Mouse (Mus musculus) naive thymus-derived CD4-positive, alpha-beta T cell, adult 2 months (primary cell): ENCODE results near the gene Gm28035.

Experiments
- DNase-seq: peaks from one replicate; pipeline ENCODE4 v3.0.0-alpha.2; 2011; ENCODE audit warnings: low read depth

Gm28035 gene

GRCm38 (mm10) chr2:30238906-30239465 is 1.4 kb upstream of the Gm28035 start:
- DNase-seq = no peak

DNA sequence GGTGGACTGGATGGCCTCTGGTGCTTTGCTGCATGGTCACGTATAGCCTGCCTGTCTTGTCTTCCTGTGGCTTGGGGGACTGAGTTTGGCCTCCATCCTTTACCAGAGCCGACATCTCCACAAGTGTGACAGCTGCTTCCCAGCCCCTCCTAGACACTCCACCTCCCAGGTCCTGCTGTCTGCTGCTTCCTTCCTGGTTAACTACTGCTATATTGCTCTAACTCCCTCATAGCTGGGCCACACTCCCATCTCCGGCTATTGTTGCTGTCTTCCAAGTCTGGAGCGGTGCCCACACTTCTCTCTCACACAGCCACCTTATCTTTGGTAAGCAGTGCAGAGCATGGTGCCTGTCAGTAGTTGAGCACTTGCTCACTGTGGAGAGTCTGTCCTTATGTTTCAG is 590 bp upstream of the Gm28035 start:
- DNase-seq = peak; percentile 9

DNA sequence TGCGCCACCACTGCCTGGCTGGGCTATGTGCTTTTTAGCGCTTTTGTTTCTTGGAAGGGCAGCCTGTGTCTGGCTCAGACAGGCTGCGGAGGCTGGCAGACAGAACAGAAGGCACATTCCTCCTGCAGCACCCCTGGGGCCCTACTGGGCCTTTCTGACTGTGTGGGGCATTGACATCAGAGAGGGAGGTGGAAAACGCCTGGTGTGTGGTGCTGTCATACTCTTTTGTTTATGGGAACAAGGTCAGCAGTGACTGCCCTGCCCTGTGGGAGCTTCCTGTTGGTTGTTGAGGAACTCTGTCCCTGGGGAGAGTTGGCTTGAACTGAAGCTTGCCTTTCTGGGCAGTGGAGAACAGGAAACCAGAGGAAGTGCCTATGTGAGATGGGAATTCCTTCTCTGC is 2.1 kb downstream of the Gm28035 start:
- DNase-seq = no peak

DNA sequence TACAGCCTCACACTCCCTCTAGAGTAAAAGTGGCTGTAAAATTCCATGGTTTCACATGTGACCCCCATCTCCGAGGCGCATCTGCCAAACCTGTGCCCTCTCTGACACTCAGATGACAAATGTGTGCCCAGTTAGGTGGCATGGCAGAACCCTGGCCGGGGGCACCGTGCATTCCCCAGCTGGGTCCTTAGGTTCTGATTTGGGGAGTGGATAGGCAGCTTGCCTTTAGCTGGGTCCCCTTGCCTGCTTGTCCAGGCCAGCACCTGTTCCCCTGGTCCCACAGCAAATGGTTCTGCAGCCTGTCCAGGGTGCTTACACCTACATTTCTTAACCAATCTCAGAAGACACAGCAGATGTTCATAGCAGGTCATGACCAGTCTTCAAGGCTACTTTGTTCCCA is 3.0 kb downstream of the Gm28035 start:
- no peak for DNase-seq

GRCm38 (mm10) chr2:30244595-30245178 is 4.3 kb downstream of the Gm28035 start:
- no peak for DNase-seq

- no peak for DNase-seq
These were observed 6.7 kb downstream of the Gm28035 start for GRCm38 (mm10) chr2:30247036-30247435.

GRCm38 (mm10) chr2:30247681-30248080 is 7.3 kb downstream of the Gm28035 start:
- no peak for DNase-seq

DNA sequence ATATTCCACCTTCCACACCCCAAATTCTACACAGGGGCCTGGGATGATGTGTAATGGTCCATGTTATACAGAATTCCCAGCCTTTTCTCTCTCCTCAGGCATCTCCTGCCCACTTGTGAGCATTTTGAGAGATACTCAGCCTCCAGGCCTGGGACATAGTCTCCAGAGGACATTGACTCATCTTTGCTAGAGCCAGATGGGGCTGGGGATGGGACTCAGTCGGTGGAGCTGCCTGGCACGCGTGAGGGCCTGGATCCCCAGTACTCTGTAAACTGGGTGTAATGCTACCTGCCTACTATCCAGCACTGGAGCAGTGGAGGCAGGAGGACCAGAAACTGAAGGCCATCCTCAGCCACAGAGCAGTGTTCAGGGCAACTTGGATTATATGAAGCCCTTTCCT is 8.8 kb downstream of the Gm28035 start:
- DNase-seq = no peak

- no peak for DNase-seq
These were observed 10.1 kb downstream of the Gm28035 start for GRCm38 (mm10) chr2:30250166-30251128.

DNA sequence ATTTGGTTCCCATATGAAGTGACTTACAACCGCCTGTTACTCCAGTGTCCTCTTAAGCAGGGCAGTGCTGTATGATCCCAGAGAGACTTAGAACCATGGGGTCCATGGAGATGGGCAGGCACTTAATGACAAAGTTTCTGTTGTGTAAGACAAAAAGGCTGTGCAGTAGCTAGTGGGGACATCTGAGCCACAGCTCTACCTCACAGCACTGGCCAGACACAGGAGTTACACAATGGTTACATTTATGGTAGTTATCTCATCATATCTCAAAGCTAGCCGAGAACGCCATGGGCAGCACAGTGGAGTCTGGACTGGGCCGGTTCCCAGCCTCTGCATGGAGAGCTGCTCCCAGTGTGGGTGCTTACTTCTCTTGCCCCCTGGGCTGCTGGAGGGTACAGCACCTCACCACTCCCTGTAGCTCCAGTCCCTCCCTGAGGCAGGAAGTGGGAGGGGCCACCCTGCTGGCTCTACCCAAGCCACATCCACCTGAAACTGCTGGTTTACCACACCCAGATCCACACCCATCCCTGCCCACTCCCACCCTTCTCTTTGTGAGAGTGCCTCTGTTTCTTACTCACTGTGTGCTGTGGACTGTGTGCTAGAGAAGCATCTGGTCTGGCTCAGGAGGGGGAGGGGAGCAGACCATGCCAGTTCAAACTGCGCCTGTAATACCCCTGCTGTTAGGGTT is 11.2 kb downstream of the Gm28035 start:
- peak; percentile 88 for DNase-seq

DNA sequence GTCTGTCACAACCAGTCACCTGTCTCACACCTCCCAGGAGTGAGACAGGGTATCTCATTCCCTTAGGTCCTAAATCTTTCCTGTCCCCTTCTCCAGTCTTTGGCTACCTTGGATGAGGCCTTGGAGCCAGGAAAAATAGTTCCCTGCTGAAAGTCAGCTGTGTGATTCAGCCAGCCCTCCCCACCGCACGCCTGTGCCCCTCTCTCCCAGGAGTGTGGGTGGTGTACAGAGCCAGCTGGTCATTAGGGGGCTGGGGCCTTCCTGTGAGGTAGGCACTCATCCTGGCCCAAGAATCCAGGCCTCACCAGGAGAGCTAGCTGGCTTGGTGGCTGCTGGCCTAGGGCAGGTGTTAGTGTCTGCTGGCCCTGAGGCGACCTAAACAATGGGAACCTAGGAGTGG is 12.2 kb downstream of the Gm28035 start:
- DNase-seq = no peak

DNA sequence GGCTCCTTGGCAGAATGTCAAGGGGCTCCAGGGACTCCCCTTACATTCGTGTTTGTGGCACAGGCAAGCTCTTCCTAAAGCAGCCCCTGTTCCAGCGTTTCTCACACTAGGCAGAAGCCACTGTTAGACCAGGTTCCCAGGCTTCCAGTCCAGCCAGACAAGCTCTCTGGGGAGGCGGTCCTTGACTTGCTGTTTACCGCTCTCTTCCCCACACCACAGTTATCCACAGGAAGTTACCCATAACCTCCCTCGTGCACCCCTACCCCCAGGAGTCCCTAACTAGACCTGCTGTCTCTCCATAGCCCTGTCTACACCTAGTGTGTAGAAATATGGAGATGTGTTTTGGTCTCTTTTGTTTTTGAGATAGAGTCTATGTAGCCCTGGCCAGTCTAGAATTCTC is 13.4 kb downstream of the Gm28035 start:
- peak; percentile 58 for DNase-seq

DNA sequence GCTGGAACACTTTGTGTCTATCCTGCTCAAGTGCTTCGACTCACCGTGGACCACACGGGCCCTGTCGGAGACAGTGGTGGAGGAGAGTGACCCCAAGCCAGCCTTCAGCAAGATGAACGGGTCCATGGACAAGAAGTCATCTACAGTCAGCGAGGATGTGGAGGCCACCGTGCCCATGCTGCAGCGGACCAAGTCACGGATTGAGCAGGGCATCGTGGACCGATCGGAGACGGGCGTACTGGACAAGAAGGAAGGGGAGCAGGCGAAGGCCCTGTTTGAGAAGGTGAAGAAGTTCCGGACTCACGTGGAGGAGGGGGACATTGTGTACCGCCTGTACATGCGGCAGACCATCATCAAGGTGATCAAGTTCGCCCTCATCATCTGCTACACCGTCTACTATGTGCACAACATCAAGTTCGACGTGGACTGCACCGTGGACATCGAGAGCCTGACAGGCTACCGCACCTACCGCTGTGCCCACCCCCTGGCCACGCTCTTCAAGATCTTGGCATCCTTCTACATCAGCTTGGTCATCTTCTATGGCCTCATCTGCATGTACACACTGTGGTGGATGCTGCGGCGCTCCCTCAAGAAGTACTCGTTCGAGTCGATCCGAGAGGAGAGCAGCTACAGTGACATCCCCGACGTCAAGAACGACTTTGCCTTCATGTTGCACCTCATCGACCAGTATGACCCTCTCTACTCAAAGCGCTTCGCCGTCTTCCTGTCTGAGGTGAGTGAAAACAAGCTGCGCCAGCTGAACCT is 15.4 kb downstream of the Gm28035 start:
- no peak for DNase-seq

DNA sequence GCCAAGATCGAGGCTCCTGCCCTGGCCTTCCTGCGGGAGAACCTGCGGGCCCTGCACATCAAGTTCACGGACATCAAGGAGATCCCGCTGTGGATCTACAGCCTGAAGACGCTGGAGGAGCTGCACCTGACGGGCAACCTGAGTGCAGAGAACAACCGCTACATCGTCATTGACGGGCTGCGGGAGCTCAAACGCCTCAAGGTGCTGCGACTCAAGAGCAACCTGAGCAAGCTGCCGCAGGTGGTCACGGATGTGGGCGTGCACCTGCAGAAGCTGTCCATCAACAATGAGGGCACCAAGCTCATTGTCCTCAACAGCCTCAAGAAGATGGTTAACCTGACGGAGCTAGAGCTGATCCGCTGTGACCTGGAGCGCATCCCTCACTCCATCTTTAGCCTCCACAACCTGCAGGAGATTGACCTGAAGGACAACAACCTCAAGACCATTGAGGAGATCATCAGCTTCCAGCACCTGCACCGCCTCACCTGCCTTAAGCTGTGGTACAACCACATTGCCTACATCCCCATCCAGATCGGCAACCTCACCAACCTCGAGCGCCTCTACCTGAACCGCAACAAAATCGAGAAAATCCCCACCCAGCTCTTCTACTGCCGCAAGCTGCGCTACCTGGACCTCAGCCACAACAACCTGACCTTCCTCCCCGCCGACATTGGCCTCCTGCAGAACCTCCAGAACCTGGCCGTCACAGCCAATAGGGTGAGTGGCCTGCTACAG is 16.4 kb downstream of the Gm28035 start:
- DNase-seq = peak; percentile 22

DNA sequence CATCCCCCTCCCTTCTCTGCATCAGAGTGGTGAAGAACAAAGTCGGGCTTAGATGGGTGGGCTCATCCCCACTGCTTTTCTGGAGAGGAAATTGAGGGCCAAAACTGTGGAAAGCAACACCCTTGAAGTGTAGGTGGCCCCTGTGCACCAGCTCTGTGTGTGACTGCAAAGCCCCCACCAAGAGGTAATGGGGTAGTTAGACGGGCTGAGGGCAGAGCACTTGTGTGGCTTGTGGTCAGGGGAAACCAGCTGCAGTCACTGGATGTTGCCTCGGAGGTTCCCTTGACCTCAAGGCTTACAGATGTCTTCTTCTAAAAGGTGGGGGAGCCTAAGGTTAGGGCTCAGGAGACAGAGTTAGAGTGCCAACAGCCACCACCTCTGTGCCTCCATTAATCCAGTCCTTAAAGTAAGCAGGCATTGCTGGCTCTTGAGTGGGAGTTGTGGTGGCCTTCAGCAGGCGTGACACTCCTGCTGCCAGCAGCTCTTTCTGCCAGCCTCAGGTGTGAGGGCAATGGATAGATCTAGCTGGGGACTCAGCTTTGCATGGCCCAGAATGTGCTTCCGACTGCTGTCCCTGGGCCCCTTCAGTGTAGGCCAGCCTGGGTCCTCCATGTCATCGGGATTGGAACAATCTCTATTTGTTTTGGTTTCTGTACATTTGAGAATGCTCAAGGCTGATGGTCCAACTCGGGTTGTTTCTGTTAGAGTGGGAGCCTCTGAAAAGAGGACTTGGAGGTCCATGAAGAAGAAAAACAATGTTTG is 17.5 kb downstream of the Gm28035 start:
- peak; percentile 25 for DNase-seq

- DNase-seq = peak; percentile 36
These were observed 18.2 kb downstream of the Gm28035 start for GRCm38 (mm10) chr2:30258600-30258999.

- peak; percentile 19 for DNase-seq
These were observed 19.0 kb downstream of the Gm28035 start for GRCm38 (mm10) chr2:30259131-30260064.

- peak; percentile 54 for DNase-seq
These were observed 20.8 kb downstream of the Gm28035 start for GRCm38 (mm10) chr2:30261064-30261736.
